Mouse (Mus musculus) C2C12 (cell line): ENCODE data around the gene Ampd1. TPM values are rescaled to one million over a fixed set of nuclear protein-coding genes. Genes with fewer than 3 reads are reported as not detected.
"Not testable (repeated sequence)": the region's sequence is repeated elsewhere in the genome, so short reads cannot be mapped to it uniquely, and the experiment has no call there.

Experiments
- H3K27me3 ChIP-seq: one replicate; pipeline ENCODE4 v1.6.1; 2011; ENCODE audit not compliant: control insufficient read depth, insufficient read depth, insufficient read length
- H3K36me3 ChIP-seq: one replicate; pipeline ENCODE4 v1.6.1; 2011; ENCODE audit not compliant: control insufficient read depth, insufficient read depth
- H3K4me3 ChIP-seq: one replicate; pipeline ENCODE4 v1.5.1; 2011; ENCODE audit warnings: mild to moderate bottlenecking, control low read depth; ENCODE audit not compliant: poor library complexity, insufficient read depth, severe bottlenecking
- H3K79me2 ChIP-seq: one replicate; pipeline ENCODE4 v1.6.1; 2011; ENCODE audit not compliant: control insufficient read depth, insufficient read depth
- H3K79me3 ChIP-seq: one replicate; pipeline ENCODE4 v1.6.1; 2011; ENCODE audit warnings: low read depth, control low read depth
- H3ac ChIP-seq: one replicate; pipeline ENCODE3; 2011; ENCODE audit warnings: low read depth; ENCODE audit not compliant: control insufficient read depth, insufficient read length
- CEBPB ChIP-seq: IDR thresholded peaks from one replicate; pipeline ENCODE4 v1.6.1; 2011; ENCODE audit warnings: low read depth, mild to moderate bottlenecking, control low read depth, moderate library complexity
- CTCF ChIP-seq: IDR thresholded peaks from one replicate; pipeline ENCODE4 v1.5.1; 2011; ENCODE audit not compliant: control insufficient read depth, insufficient read depth, insufficient read length
- FOSL1 ChIP-seq: IDR thresholded peaks from one replicate; pipeline ENCODE4 v1.8.0; 2011; ENCODE audit warnings: mild to moderate bottlenecking, low read length; ENCODE audit not compliant: poor library complexity, insufficient read depth, severe bottlenecking
- MAX ChIP-seq: IDR thresholded peaks from one replicate; pipeline ENCODE4 v1.6.1; 2011; ENCODE audit warnings: mild to moderate bottlenecking, control low read depth
- MYOD1 ChIP-seq: IDR thresholded peaks from one replicate; pipeline ENCODE4 v1.6.1; 2011; ENCODE audit warnings: low read depth; ENCODE audit not compliant: control insufficient read depth, insufficient read length
- MYOG ChIP-seq: IDR thresholded peaks from one replicate; pipeline ENCODE4 v1.6.1; 2011; ENCODE audit not compliant: control insufficient read depth, insufficient read length; ENCODE audit errors: extremely low read depth
- USF1 ChIP-seq: IDR thresholded peaks from one replicate; pipeline ENCODE4 v1.6.1; 2011; ENCODE audit warnings: low read depth, mild to moderate bottlenecking, control low read depth, moderate library complexity
- polyA plus RNA-seq: library from polyadenylated mRNA; unstranded; fragments of >200 nt; fragmentation: generic; extraction: Trizol; gene quantifications from one replicate; pipeline ENCODE4 v1.2.1, GENCODE M21; 2012; ENCODE audit warnings: missing spikeins

The Ampd1 gene
- polyA plus RNA-seq, 1 experiment: 0.18 TPM

GRCm38 (mm10) chr3:103136414-103137077, 62.7 kb downstream of the Ampd1 start:
- no peaks in the 10 kb centered on the region for H3K79me2 ChIP-seq
- TF ChIP-seq FOSL1 (no peak), CTCF (no peak), MYOG (no peak), MYOD1 (no peak), USF1 (no peak), MAX (no peak), CEBPB (no peak)
- H3K4me3 ChIP-seq: no peak overlapping the region
- no peaks in the 10 kb centered on the region for H3K27me3 ChIP-seq
- H3K36me3 ChIP-seq: peaks cover 3% of the 10 kb centered on the region
- H3K79me3 ChIP-seq: no peaks in the 10 kb centered on the region
- H3ac ChIP-seq: no peak overlapping the region

GRCm38 (mm10) chr3:103139047-103139446, 65.2 kb downstream of the Ampd1 start:
- Histone ChIP-seq H3K79me2 (no peaks in the 10 kb centered on the region), H3K4me3 (no peak overlapping the region), H3K36me3 (peaks cover 7% of the 10 kb centered on the region), H3ac (no peak overlapping the region), H3K79me3 (no peaks in the 10 kb centered on the region), H3K27me3 (no peaks in the 10 kb centered on the region)
- no peak for TF ChIP-seq USF1
- no peak for TF ChIP-seq MYOD1
- no peak for TF ChIP-seq MAX
- no peak for TF ChIP-seq FOSL1
- no peak for TF ChIP-seq MYOG
- TF ChIP-seq CEBPB: no peak
- no peak for TF ChIP-seq CTCF

- not testable (repeated sequence) for H3K27me3 ChIP-seq, H3K36me3 ChIP-seq, H3K79me3 ChIP-seq, H3K79me2 ChIP-seq, H3ac ChIP-seq, H3K4me3 ChIP-seq
Measured at GRCm38 (mm10) chr3:103140095-103140838, 66.5 kb downstream of the Ampd1 start.

GRCm38 (mm10) chr3:103141287-103141686, 67.5 kb downstream of the Ampd1 start:
- H3K79me3 ChIP-seq: no peaks in the 10 kb centered on the region
- H3K4me3 ChIP-seq: no peak overlapping the region
- no peaks in the 10 kb centered on the region for H3K79me2 ChIP-seq
- no peak overlapping the region for H3ac ChIP-seq
- H3K27me3 ChIP-seq: no peaks in the 10 kb centered on the region
- peaks cover 7% of the 10 kb centered on the region for H3K36me3 ChIP-seq
- TF ChIP-seq MYOD1 (peak; percentile 73), USF1 (no peak)

- H3K27me3 ChIP-seq: no peaks in the 10 kb centered on the region
- TF ChIP-seq USF1: no peak
- TF ChIP-seq FOSL1: no peak
- TF ChIP-seq CEBPB: no peak
- TF ChIP-seq CTCF: no peak
- no peak for TF ChIP-seq MAX
- TF ChIP-seq MYOG: no peak
- no peak for TF ChIP-seq MYOD1
- H3K36me3 ChIP-seq: peaks cover 7% of the 10 kb centered on the region
- H3K4me3 ChIP-seq: no peak overlapping the region
- no peaks in the 10 kb centered on the region for H3K79me2 ChIP-seq
- no peak overlapping the region for H3ac ChIP-seq
- H3K79me3 ChIP-seq: no peaks in the 10 kb centered on the region
Measured at GRCm38 (mm10) chr3:103142366-103142765, 68.6 kb downstream of the Ampd1 start.

- no peaks in the 10 kb centered on the region for H3K79me2 ChIP-seq
- H3ac ChIP-seq: no peak overlapping the region
- no peaks in the 10 kb centered on the region for H3K27me3 ChIP-seq
- H3K79me3 ChIP-seq: no peaks in the 10 kb centered on the region
- TF ChIP-seq MYOG: no peak
- TF ChIP-seq CEBPB: no peak
- TF ChIP-seq MYOD1: no peak
- no peak for TF ChIP-seq MAX
- TF ChIP-seq CTCF: no peak
- no peak for TF ChIP-seq FOSL1
- TF ChIP-seq USF1: no peak
- H3K4me3 ChIP-seq: no peak overlapping the region
- H3K36me3 ChIP-seq: peaks cover 5% of the 10 kb centered on the region
Measured at GRCm38 (mm10) chr3:103145336-103145735, 71.5 kb downstream of the Ampd1 start.
